Mouse (Mus musculus): ENCODE data around the gene Foxj3. TPM values are rescaled to one million over a fixed set of nuclear protein-coding genes. Genes with fewer than 3 reads are reported as not detected.

Foxj3 gene
- total and polyA plus RNA-seq, 3 experiments: 13.4 to 33.9 (median 15.3) TPM

- Histone ChIP-seq H3K4me3 (replicated peaks in 1 of 3; ENCODE audit: low read depth in 2 of 3, low read length in 2 of 3, poor library complexity in 1 of 3) (no peak overlapping the region), H3K4me1 (ENCODE audit: control insufficient read depth in 1 of 2, insufficient read depth in 2 of 2) (0 out of 4 replicates have a peak, but pooled peaks cover 0 to 2% of the 10 kb centered on the region in 2 experiments), H3K27me3 (replicated peaks) (no peaks in the 10 kb centered on the region), H3K9ac (ENCODE audit: insufficient read depth, low read depth) (no peak overlapping the region), H3K79me2 (replicated peaks; ENCODE audit: control insufficient read depth, extremely low read depth, insufficient read depth, poor library complexity, severe bottlenecking) (no peaks in the 10 kb centered on the region), H3K27ac (ENCODE audit: insufficient read depth, low read depth) (no peak overlapping the region), H3K36me3 (replicated peaks in 1 of 2; ENCODE audit: control insufficient read depth in 1 of 2, insufficient read depth in 1 of 2, low read length in 1 of 2) (no peaks in the 10 kb centered on the region), H3K4me2 (ENCODE audit: insufficient read depth, low read depth, poor library complexity, severe bottlenecking) (no peak overlapping the region), H3K9me3 (replicated peaks; ENCODE audit: low read length) (no peaks in the 10 kb centered on the region)
- no peak for DNase-seq (ENCODE audit: extremely low read depth)
- TF ChIP-seq JUND (conservative IDR thresholded peaks at IDR 0.05; ENCODE audit: low read depth, low read length) (no peak), UBTF (IDR thresholded peaks at IDR 0.05; ENCODE audit: low read depth, low read length) (no peak), SIN3A (IDR thresholded peaks at IDR 0.05; ENCODE audit: low read length) (no peak), TBP (conservative IDR thresholded peaks at IDR 0.05; ENCODE audit: low read depth, low read length) (no peak), MAX (IDR thresholded peaks at IDR 0.05; ENCODE audit: low read length) (no peak), RAD21 (IDR thresholded peaks at IDR 0.05; ENCODE audit: low read depth, low read length) (no peak), CHD1 (IDR thresholded peaks at IDR 0.05; ENCODE audit: low read depth, low read length) (no peak), ELF1 (IDR thresholded peaks at IDR 0.05; ENCODE audit: low read depth, low read length) (no peak), NRF1 (IDR thresholded peaks at IDR 0.05; ENCODE audit: low read depth, low read length) (no peak), USF1 (IDR thresholded peaks at IDR 0.05; ENCODE audit: low read depth, low read length) (no peak), SMC3 (IDR thresholded peaks at IDR 0.05; ENCODE audit: low read depth, low read length) (no peak), BHLHE40 (IDR thresholded peaks at IDR 0.05; ENCODE audit: low read depth, low read length) (no peak), ETS1 (conservative IDR thresholded peaks at IDR 0.05; ENCODE audit: low read depth, low read length) (no peak), CHD2 (IDR thresholded peaks at IDR 0.05; ENCODE audit: low read length) (no peak), MXI1 (IDR thresholded peaks at IDR 0.05; ENCODE audit: low read depth, low read length) (no peak), MAZ (IDR thresholded peaks at IDR 0.05; ENCODE audit: low read depth, low read length) (no peak), NELFE (IDR thresholded peaks at IDR 0.05; ENCODE audit: low read depth, low read length) (no peak), ZNF384 (IDR thresholded peaks at IDR 0.05; ENCODE audit: low read depth, low read length) (no peak)
- in situ Hi-C loops (cut with MboI; ENCODE audit: low pct_ligation_motif_present, low pct_unique_long_range_greater_than_20kb, low sequenced_read_pairs) (no loop called here), dilution Hi-C loops (cut with MboI; ENCODE audit: extremely low pct_ligation_motif_present, extremely low pct_unique_long_range_greater_than_20kb, low sequenced_read_pairs) (no loop called here)
Measured at GRCm38 (mm10) chr4:119524010-119524409, 12.8 kb upstream of the Foxj3 start.

GRCm38 (mm10) chr4:119524466-119524865, 12.3 kb upstream of the Foxj3 start:
- Histone ChIP-seq H3K9ac (ENCODE audit: insufficient read depth, low read depth) (no peak overlapping the region), H3K4me3 (replicated peaks in 1 of 3; ENCODE audit: low read depth in 2 of 3, low read length in 2 of 3, poor library complexity in 1 of 3) (no peak overlapping the region), H3K9me3 (replicated peaks; ENCODE audit: low read length) (no peaks in the 10 kb centered on the region), H3K4me1 (ENCODE audit: control insufficient read depth in 1 of 2, insufficient read depth in 2 of 2) (peaks cover 2 to 3% of the 10 kb centered on the region in 2 experiments; a peak in 1 of 4 replicates), H3K79me2 (replicated peaks; ENCODE audit: control insufficient read depth, extremely low read depth, insufficient read depth, poor library complexity, severe bottlenecking) (no peaks in the 10 kb centered on the region), H3K27me3 (replicated peaks) (no peaks in the 10 kb centered on the region), H3K36me3 (replicated peaks in 1 of 2; ENCODE audit: control insufficient read depth in 1 of 2, insufficient read depth in 1 of 2, low read length in 1 of 2) (no peaks in the 10 kb centered on the region), H3K4me2 (ENCODE audit: insufficient read depth, low read depth, poor library complexity, severe bottlenecking) (no peak overlapping the region), H3K27ac (ENCODE audit: insufficient read depth, low read depth) (no peak overlapping the region)
- TF ChIP-seq TBP (conservative IDR thresholded peaks at IDR 0.05; ENCODE audit: low read depth, low read length) (no peak), HCFC1 (IDR thresholded peaks at IDR 0.05; ENCODE audit: low read depth, low read length) (no peak), JUND (conservative IDR thresholded peaks at IDR 0.05; ENCODE audit: low read depth, low read length) (no peak), MAX (IDR thresholded peaks at IDR 0.05; ENCODE audit: low read length) (no peak), ZKSCAN1 (IDR thresholded peaks at IDR 0.05; ENCODE audit: borderline replicate concordance, low read depth, low read length) (no peak)
- no peak for DNase-seq (ENCODE audit: extremely low read depth)
- dilution Hi-C loops (cut with MboI; ENCODE audit: extremely low pct_ligation_motif_present, extremely low pct_unique_long_range_greater_than_20kb, low sequenced_read_pairs) (no loop called here), in situ Hi-C loops (cut with MboI; ENCODE audit: low pct_ligation_motif_present, low pct_unique_long_range_greater_than_20kb, low sequenced_read_pairs) (no loop called here)

Data from CH12.LX (cell line).